Mouse (Mus musculus) heart, adult 2 months (tissue): ENCODE data around the gene Ksr2. TPM values are rescaled to one million over a fixed set of nuclear protein-coding genes. Genes with fewer than 3 reads are reported as not detected.
A peak's percentile ranks its signal among the peaks of the same experiment; 100 is the strongest.

Experiments
- DNase-seq, 2 experiments: peaks; one replicate each; pipeline ENCODE4 v3.0.0; 2021
- H3K27ac ChIP-seq: fragments of 200-600 bp; 2 replicates; pipeline ENCODE4 v1.8.1; 2022
- H3K27me3 ChIP-seq: fragments of 200-500 bp; 2 replicates; pipeline ENCODE4 v1.6.1; 2012; ENCODE audit warnings: mild to moderate bottlenecking, low read length, inconsistent platforms, mixed read lengths; ENCODE audit not compliant: control insufficient read depth, insufficient read depth
- H3K36me3 ChIP-seq: fragments of 200-500 bp; 2 replicates; pipeline ENCODE4 v1.6.1; 2012; ENCODE audit warnings: low read length, inconsistent platforms; ENCODE audit not compliant: control insufficient read depth, insufficient read depth
- H3K4me1 ChIP-seq: fragments of 200-500 bp; 2 replicates; pipeline ENCODE4 v1.6.1; 2011; ENCODE audit warnings: low read length; ENCODE audit not compliant: control insufficient read depth, insufficient read depth
- H3K4me3 ChIP-seq: fragments of 200-600 bp; 2 replicates; pipeline ENCODE4 v1.8.1; 2022
- H3K79me2 ChIP-seq: fragments of 200-500 bp; replicated peaks from 2 replicates; pipeline ENCODE4 v1.6.1; 2012; ENCODE audit warnings: mild to moderate bottlenecking, inconsistent platforms, low read length, moderate library complexity, mixed read lengths; ENCODE audit not compliant: control insufficient read depth, insufficient read depth
- H3K9ac ChIP-seq: fragments of 200-500 bp; 2 replicates; pipeline ENCODE4 v1.6.1; 2012; ENCODE audit warnings: low read depth, mild to moderate bottlenecking, control low read depth, inconsistent platforms, low read length, mixed read lengths
- CTCF ChIP-seq: fragments of 200-600 bp; IDR thresholded peaks from 2 replicates; pipeline ENCODE4 v1.8.1; 2022; ENCODE audit warnings: antibody characterized with exemption, mild to moderate bottlenecking, moderate library complexity
- EP300 ChIP-seq: fragments of 200-500 bp; IDR thresholded peaks from 2 replicates; pipeline ENCODE4 v1.6.1; 2011; ENCODE audit warnings: low read depth, low read length, control low read depth; ENCODE audit not compliant: insufficient read depth
- POLR2A ChIP-seq: fragments of 200-500 bp; IDR thresholded peaks from 2 replicates; pipeline ENCODE4 v1.6.1; 2011; ENCODE audit warnings: mild to moderate bottlenecking, low read depth, low read length, control low read depth; ENCODE audit not compliant: insufficient read depth
- WGBS: fragments of 180-500 bp; shearing (Covaris S2); methylation state at CpG from one replicate; pipeline ENCODE4 v1.1.7; 2018; 5-methylcytosine and 5-hydroxymethylcytosine counted together
- intact Hi-C: fragments of 180-260 bp; cut with DNase I; formaldehyde crosslinking; loops from one replicate; pipeline ENCODE4 v1.15.1; 2025
- long read RNA-seq: library from polyadenylated mRNA; stranded (forward); transcript quantifications from one replicate; pipeline ENCODE4 v2.0.0, GENCODE M21; 2021
- polyA plus RNA-seq: library from polyadenylated mRNA; depleted of rRNA; stranded (reverse); fragments of >200 nt; gene quantifications from 2 replicates; pipeline ENCODE4 v1.2.3, GENCODE M21; 2012; rRNA removed
- total RNA-seq, 2 experiments: library from RNA; stranded (reverse); gene quantifications; 2 replicates each; pipeline ENCODE4 v1.2.3; 2021

Gene Ksr2
- total RNA-seq (under 1 TPM in 1 of 2 experiments, not detected in 1; 0.05 TPM), polyA plus RNA-seq (0.02 TPM in 1 of 2 replicates, not detected in the other)
- long read RNA-seq: 0 reads

DNA sequence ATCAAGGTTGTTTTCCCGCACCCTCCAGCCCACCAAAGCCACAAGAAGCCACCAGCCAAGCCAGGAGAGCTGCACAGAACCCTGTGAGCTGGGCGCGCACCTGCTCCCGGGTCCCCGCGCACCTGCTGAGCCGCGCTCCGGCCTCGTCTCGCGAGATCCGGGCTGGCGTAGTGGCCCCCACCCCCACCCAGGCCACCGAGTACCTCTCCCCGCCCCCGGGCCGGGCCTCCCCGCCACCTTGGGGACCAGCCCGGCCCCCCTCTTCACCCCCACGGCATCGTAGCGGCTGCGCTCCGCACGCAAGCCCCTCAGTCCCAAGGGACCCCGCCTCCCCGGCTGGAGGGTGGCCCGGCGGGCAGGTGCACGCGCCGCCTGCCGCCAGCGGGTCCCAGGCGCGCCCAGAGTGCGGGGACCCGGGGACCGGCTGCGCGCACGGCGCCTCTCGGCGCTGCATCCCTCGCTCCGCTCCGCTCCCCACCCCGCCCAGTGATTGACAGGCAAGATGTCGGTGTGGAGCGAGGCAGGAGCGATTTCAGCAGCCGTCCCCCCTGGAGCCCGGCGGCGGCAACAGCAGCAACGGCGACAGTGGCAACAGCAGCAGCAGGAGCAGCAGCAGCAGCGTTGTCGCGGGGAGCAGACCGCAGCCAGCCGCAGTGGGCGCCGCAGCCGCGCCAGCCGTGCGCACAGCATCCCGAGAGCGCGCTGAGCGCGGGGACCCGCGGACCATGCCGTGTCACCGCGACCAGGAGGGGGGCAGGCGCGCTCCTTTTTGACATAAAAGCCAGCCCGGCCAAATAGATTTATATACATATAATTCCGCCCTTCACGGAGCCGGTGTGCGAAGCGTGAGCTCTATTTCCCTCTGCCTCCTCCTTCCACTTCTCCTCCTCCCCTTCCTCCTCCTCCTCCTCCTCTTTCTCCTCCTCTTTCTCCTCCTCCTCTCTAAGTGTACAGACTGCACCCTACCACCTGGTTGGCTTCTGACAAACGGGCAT is at the start of gene Ksr2:
Gene Ksr2 (plus strand): TSS at position 494 of the 995 bp plus-strand sequence.
- H3K9ac ChIP-seq: peak within 1 kb of the TSS; percentile 30; the same call in 1 of the 2 replicates
- no peaks in the 10 kb centered on the region for H3K79me2 ChIP-seq
- WGBS: 1% methylated on average over 84 of the region's 89 CpGs
- peak within 1 kb of the TSS; percentile 37 for H3K4me3 ChIP-seq
- H3K27me3 ChIP-seq: peaks cover 5% of the 10 kb centered on the region
- intact Hi-C loops: no loop called here
- no peaks in the 10 kb centered on the region for H3K36me3 ChIP-seq
- no peaks in the 10 kb centered on the region for H3K4me1 ChIP-seq
- TF ChIP-seq CTCF: no peak
- no peak for TF ChIP-seq EP300
- TF ChIP-seq POLR2A: no peak
- H3K27ac ChIP-seq: no peak within 1 kb of the TSS
- peak in 1 of 2 experiments; percentile 11 for DNase-seq

GRCm38 (mm10) chr5:117364821-117365220 is 49.0 kb upstream of the Ksr2 start:
- intact Hi-C loops: no loop called here
- DNase-seq: no peak
- H3K4me1 ChIP-seq: peaks cover 31% of the 10 kb centered on the region
- H3K36me3 ChIP-seq: peaks cover 14% of the 10 kb centered on the region
- H3K9ac ChIP-seq: no peak overlapping the region
- H3K27me3 ChIP-seq: no peaks in the 10 kb centered on the region
- H3K4me3 ChIP-seq: no peak overlapping the region
- TF ChIP-seq EP300 (no peak), POLR2A (no peak), CTCF (no peak)
- H3K79me2 ChIP-seq: peaks cover 8% of the 10 kb centered on the region
- H3K27ac ChIP-seq: no peak overlapping the region
- WGBS: 58% methylated on average over 3 of the region's 3 CpGs

GRCm38 (mm10) chr5:117365904-117366561 is 47.8 kb upstream of the Ksr2 start:
- no peak overlapping the region for H3K9ac ChIP-seq
- no peak overlapping the region for H3K4me3 ChIP-seq
- intact Hi-C loops: no loop called here
- peaks cover 8% of the 10 kb centered on the region for H3K79me2 ChIP-seq
- no peaks in the 10 kb centered on the region for H3K27me3 ChIP-seq
- WGBS: 81% methylated on average over 13 of the region's 13 CpGs
- peaks cover 28% of the 10 kb centered on the region for H3K4me1 ChIP-seq
- no peak for DNase-seq
- H3K36me3 ChIP-seq: peaks cover 10% of the 10 kb centered on the region
- TF ChIP-seq POLR2A (no peak), EP300 (no peak)
- no peak overlapping the region for H3K27ac ChIP-seq

DNA sequence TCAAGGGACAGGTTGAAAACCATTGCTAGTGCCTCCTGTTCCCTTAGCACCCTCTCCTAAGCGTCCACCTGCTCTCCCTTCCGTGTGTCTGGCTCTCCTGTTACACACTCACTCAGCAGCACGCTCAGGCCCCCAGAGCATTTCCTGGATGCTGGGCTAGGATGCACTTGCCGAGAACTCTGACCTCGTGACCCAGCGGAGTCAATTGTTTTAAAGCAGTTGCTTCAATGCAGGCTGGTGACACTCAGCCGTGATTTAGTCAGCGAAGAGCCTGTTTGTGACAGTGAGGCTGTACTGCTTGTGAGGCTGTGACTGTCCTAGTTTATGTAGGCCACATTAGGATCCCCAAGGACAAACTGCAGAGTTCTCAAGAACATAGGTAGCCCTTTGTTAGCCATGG is 46.6 kb upstream of the Ksr2 start:
- Histone ChIP-seq H3K79me2 (peaks cover 7% of the 10 kb centered on the region), H3K27ac (no peak overlapping the region), H3K4me3 (no peak overlapping the region), H3K27me3 (no peaks in the 10 kb centered on the region), H3K4me1 (peaks cover 21% of the 10 kb centered on the region), H3K9ac (no peak overlapping the region), H3K36me3 (peaks cover 4% of the 10 kb centered on the region; the same call in 1 of the 2 replicates)
- WGBS: 38% methylated on average over 8 of the region's 8 CpGs
- intact Hi-C loops: no loop called here
- TF ChIP-seq POLR2A (no peak), EP300 (no peak), CTCF (no peak)
- no peak for DNase-seq

DNA sequence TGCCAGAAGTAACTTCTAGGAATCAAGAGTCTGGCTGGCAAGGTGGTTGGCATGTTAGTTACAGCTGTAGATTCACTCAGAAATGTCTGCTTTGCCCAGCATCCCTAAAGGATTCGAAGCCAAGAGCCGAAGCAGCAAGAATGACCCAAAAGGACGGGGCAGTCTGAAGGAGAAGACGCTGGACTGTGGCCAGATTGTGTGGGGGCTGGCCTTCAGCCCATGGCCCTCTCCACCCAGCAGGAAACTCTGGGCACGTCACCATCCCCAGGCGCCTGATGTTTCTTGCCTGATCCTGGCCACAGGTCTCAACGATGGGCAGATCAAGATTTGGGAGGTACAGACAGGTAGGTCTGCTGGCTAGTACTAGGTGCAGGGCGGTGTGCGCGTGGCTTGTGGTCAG is 43.2 kb upstream of the Ksr2 start:
- no peak for DNase-seq
- H3K27ac ChIP-seq: no peak overlapping the region
- intact Hi-C loops: no loop called here
- WGBS: 39% methylated on average over 10 of the region's 10 CpGs
- H3K9ac ChIP-seq: no peak overlapping the region
- H3K4me1 ChIP-seq: peaks cover 7% of the 10 kb centered on the region; the same call in 1 of the 2 replicates
- H3K4me3 ChIP-seq: no peak overlapping the region
- peaks cover 6% of the 10 kb centered on the region; the same call in 1 of the 2 replicates for H3K79me2 ChIP-seq
- no peaks in the 10 kb centered on the region for H3K36me3 ChIP-seq
- TF ChIP-seq POLR2A (no peak), EP300 (no peak), CTCF (no peak)
- no peaks in the 10 kb centered on the region for H3K27me3 ChIP-seq

DNA sequence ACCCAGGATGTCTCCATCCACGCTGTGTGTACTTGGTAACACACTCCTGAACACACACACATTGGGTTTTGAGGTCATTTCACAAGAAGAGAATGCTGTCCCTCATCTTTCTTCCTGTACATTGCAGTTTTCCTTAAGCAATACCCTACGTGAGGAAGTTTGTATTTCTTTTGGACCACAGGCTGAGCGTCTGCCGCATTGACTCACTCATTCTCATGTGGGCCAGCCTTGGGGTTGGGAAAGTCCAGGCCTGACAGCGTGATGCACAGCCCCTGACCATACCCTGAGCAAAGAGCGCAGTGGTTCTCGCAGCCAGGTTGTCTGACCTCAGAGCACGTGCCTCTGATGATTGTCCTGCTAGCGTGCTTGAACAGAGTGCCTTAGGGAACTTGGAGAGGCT is 40.4 kb upstream of the Ksr2 start:
- H3K27me3 ChIP-seq: no peaks in the 10 kb centered on the region
- 0 out of 2 replicates have a peak, but pooled peaks cover 1% of the 10 kb centered on the region for H3K79me2 ChIP-seq
- no peak overlapping the region for H3K27ac ChIP-seq
- TF ChIP-seq CTCF: no peak
- no peak for TF ChIP-seq EP300
- no peak for TF ChIP-seq POLR2A
- WGBS: 91% methylated on average over 9 of the region's 9 CpGs
- no peak overlapping the region for H3K9ac ChIP-seq
- intact Hi-C loops: no loop called here
- H3K36me3 ChIP-seq: no peaks in the 10 kb centered on the region
- no peak overlapping the region for H3K4me3 ChIP-seq
- peaks cover 4% of the 10 kb centered on the region; the same call in 1 of the 2 replicates for H3K4me1 ChIP-seq
- DNase-seq: no peak
